Mouse (Mus musculus): ENCODE measurements around the gene Ptprm.

The Ptprm gene

DNA sequence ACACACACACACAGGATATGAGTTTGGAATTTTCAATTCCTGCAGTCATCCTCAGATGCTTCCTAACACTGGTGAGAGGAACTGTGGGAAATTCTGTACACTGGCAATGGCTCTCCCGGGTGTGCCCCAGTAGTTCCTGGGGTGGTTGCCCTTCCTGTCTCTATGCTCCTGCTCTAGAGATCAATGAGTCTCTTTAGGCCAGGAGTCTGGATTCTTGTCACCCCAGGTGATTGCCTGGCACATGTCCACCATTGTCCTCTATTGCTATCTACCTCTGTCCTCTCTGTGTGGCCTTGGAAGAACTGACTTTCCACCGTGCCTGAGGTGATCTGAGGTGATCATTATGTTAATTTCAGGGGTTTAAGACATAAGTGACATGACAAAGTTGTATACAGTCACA lies 10.8 kb downstream of the Ptprm start:
- no peak for DNase-seq (ENCODE audit: low read depth)

DNA sequence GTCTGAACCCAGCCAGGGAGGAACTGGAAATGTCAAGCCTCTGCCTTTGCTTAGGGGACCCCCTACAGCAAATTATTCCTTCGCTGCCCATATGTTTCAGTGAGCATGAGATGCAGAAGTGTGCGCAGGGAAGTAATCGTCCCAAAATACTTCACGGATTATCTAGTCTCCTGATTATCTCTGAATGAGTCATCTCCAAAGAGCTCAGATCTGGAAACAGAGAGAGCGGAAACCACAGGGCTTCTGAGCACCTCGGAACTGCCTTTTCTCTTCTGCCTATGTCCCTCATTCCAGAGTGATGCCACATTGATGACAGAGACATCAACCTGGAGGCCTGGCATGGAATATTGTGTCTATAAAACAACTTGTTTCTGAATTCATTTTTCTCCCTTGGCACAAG lies 11.3 kb downstream of the Ptprm start:
- no peak for DNase-seq (ENCODE audit: low read depth)

DNA sequence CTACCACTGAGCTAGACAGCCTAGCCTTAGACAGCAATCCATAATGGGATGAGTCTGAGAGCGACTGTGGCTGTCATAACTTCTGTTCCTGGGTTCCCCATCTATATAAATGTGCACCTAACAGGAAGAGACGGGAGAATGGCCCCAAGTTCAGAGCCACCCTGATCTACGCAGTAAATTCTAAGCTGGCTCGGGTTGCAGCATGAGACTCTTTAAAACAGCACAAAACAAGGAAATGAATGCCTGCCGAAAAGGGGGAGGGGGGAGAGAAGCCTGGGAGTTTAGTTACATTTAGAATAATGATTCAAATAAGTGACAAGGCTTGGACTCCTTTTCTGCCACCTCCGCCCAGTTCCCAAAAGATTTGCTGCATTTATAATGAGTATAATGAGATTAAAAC lies 13.9 kb downstream of the Ptprm start:
- no peak for DNase-seq (ENCODE audit: low read depth)

DNA sequence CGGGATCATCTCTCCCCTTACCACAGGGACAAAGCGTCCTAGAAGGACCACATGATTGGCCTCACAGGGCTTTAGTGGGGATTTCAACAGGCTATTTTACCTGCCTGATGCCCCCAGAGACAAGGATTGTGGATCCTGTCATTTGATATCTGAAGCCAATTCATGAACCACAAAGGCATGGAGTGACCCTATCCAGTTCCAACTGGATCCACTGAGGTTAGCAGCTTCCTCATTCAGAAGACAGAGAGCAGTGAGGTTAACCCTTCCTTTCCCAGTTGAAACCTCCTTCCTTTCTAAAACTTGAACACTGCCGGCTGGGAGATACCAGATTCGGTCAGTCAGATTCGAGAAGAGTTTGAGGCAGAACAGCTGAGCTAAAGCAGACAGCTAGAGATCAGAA lies 14.7 kb downstream of the Ptprm start:
- DNase-seq (ENCODE audit: low read depth): no peak

DNA sequence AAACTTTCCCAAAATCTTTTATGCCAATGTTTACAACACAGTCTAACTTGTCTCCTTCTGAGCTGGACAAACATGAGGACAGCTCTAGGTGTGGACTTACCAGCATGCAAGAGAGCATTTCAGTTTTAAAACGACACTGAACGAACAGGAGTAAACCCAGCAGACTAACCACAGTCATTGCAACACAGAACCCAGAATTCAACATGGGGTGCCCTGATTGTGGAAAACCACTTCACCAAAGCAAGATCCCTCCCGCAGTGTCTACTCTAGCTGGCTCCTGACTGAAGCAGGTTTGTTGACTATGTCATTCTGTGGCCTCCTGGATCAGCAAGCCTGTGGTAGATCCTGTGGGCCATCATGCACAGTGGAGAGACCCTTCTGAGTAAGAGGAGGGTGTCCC lies 19.9 kb downstream of the Ptprm start:
- DNase-seq (ENCODE audit: low read depth): no peak

DNA sequence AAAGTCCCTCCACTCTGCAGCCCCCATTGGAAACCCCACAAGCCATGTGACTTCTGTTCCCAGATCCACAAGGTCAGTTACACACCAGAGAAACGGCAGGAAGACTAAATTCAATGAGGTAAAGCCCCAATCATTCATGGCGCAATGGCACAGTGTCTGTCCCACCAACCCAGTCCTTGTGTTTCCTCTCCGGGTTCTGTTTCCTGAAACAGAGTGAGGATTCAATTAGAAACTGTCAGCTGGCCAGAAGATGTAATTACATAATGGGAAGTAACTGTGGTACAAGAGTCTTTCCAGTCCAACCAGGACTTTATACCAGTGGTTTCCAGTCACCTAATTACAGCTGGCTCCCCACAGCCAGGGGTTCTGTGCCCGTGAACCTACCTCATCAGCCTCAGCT lies 24.8 kb downstream of the Ptprm start:
- no peak for DNase-seq (ENCODE audit: low read depth)

DNA sequence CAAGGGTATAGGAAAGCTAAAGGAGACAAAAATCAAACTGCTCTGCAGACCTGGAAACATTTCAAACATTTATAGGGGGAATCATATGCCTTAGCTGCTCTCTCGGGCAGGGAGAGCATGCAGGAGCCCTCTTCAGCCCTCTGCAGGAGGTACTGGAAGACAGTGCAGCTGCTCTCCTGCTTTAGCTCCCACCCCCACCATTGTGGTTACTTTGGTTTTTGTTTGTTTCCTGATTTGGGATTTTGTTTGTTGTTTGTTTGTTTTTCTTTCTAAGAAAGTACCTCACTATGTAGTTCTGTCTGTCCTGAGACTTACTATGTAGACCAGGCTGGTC lies 29.8 kb downstream of the Ptprm start:
- DNase-seq (ENCODE audit: low read depth): no peak

DNA sequence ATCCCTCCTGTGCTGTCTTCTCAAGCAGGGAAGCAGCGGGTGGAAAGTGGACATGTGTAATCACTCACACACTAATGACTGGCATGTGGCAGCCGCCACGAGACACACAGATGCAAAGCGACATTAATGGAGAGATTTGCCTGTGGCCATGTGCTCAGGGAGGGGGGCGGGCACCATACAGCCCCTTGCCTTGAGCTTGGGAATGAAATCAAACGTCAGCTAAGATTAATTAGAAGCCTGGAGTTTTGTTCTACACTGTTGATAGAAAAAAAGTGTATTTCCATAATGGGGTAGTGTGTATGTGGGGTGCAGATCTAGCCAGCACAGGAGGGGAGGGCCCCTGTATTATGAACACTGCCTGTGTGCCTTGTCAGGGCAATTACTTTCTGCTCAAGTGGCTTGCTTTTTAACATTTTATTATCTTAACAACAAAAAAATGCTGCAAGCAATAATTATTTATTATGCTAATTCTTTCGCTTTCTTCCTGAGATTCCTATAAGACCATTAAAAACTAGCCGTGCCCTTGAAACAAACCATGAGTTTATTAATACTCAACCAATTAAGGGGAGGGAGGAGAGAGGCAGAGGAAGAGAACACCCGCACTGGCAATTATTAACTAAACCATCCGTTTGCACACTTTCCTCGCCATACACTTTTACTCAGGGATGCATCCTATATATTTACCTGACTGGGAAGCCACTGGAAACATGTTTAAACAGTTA lies 30.3 kb downstream of the Ptprm start:
- no peak for DNase-seq (ENCODE audit: low read depth)

DNA sequence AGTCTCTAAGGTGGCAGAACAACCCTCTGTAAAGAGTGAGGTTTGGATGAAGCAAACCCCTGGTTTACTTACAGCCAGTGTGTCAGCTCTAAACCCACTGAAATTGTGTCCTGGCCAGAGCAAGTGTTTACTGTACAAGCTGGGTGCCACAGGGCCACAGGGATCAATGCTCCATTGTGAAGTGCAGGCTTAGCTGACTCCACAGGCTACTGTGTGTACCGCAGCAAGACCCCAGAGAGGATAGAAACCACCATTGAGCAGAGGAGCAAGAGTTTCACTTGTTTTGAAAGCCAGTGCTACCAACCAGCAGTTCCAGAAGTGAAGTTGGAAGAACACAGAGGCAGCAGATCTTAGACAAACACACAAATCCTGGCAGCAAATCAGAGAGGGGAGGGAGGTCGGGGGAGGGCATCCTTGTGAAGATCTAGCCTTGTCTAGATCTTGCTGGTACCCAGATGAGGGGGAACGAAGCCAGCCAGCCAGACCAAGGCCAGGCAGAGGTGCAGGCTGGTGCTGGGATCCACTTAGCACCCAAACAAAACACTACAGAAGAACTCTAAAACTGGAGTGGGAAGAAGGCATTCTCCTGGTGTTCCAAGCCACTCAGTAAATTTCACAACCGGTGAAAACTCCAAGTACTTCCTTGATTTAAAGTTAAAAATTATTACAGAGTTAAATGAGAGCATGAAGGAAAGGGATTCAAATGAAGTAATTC lies 39.6 kb downstream of the Ptprm start:
- DNase-seq (ENCODE audit: low read depth): no peak

DNA sequence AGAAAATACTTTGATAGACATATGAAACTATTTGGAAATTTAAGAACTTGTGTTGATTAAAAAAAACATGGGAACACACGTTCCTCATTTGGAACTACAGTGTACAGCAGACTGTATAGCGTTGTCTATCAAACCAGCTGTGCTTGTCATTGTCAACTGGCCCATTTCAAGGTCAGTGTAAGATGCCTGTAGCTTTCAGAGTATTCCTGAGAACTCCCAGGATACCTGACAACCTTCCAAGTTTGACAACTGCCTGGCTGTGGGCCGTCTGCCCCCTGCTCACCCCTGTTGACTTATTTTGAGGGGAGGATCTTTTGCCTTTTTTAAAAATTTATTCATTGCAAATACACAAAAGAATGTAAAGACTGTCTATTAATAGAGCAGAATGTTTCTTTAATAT lies 45.8 kb downstream of the Ptprm start:
- DNase-seq (ENCODE audit: low read depth): no peak

DNA sequence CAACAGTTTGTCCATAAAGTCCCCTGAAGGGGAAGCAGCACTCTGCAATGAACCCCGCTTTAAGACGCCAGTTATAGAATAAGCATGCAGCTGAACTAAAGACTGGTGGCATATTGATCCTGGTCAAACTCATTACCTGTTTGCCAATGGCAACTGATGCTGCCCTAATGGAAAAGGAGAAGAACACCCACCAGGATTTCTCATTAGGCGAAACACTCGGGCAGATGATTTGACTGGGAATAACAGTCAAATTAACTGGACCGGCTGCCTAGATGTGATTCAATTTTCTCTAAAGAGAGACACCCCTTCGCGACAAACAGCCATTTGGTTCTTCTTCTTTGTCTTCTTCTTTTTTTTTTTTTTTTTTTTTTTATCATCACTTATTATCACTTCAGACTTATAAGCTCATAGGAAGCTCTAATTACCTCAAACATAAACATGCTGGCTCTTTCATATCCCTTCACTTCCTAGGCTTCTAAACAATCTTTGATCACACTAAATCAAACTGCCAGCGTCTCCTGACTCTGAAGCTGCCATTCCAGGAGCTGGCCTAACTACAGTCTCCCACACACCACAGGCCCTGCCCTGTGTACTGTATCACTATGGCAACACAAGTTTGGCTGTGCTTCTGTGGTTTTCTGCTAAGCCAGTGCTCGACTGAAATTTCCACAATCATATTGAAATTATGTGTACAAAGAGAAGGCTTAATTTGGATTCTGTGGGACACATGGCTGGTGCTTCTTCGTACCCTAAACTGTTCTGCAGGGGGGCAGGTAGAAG lies 48.0 kb downstream of the Ptprm start:
- no peak for DNase-seq (ENCODE audit: low read depth)

DNA sequence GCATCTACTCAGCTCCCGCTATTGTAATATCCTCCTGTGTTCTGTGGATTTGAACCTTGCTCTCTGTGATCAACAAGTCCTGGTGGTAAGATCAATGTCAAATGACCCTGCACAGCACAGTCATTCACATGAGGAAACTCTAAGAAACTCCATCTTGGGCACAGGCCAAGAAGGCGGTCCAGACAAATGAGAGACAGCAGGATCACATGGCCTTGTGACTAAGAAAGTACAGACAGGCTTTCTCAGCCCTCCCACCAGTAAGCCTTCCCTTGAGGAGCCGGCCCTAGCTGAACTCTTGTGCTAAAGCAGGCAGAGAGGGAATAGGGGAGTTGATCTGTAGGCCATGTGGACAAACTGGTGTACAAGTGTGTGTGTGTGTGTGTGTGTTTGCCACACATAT lies 49.4 kb downstream of the Ptprm start:
- no peak for DNase-seq (ENCODE audit: low read depth)

DNA sequence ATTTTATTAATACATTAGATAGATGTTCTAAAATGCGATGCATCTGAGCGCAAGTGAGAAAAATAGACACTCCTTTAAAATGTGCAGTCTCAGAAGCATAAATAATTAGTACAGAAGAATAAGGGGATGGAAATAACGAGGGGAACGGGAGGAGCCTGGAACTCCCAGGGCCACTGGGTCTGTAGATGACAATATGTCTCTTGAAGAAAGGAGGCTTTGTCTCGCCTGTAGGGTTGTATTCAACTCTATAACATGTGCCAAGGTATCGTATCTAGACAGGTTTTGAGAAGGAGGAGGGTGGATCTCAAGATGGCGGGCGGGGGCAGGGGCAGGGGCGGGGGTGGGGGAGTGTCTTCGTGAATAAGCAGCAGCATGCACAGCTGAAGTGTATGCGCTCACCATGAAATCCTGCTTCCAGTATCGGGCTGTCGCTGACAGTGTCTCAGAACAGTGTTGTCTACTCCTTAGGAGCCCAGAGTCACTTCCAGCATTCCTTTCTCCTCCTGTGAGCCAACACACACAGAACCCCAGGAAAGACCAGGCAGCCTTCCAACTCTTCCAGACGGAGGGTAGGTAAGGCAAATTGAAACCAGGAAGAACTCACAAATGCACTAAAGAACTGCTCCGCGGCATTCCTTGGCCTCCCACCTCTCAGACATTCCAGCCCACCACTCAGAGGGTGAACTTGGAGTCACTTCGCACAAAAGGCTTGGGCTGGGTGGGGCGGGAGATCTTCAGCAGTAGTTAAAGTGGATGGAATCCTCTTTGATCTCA lies 50.7 kb downstream of the Ptprm start:
- DNase-seq (ENCODE audit: low read depth): no peak

DNA sequence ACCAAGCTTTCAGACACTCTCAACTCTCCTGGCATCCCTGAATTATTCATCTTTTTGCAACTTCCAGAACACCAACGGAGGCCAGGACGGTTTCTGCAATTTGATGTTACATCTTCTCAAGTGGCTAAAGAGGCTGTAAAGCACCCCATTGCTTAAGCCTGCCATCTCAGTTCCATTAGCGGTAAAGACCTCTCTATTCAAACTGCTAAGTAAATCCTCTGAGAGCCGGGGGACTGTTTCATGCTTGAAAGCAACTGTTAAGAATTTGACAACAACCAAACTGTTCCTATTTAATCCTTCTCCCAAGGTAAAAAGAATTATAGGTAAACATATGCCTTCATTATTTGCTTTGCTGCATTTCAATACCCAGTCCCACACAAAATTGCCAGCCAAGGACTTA lies 51.7 kb downstream of the Ptprm start:
- DNase-seq (ENCODE audit: low read depth): no peak

DNA sequence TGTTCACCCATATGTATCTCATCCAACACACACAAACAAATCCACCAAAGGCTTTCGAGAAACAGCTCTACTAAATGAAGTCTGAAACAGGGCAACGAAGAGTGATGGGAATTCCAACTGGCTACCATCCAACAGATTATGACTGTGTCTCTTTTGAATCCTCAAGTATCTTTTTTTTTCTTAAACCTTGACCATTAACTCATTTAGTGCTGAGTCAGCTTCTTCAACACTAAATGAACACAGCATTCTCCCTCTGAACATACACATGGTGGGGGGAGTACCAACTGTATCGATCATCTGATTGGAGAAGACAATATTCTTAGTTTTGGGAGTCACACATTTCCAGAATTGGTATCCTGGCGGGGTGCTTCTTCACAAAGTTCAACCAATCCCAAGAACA lies 52.2 kb downstream of the Ptprm start:
- DNase-seq (ENCODE audit: low read depth): no peak

DNA sequence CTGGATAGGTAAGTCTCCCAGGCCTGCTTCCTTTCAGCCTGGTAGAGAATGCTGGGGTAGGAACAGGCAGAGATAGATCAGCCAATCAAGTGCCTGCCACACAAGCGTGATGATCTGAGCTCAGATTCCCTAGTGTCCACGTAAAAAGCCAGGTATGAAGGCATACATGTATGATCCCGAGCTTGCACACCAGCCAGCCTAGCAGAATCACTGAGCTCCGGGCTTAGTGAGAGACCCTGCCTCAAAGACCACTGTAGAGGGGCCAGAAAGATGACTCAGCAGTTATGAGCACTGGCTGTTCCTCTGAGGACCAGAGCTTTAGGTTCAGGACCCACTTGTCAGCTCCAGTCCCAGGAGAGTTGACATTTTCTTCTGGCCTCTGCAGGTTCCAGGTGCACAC lies 52.9 kb downstream of the Ptprm start:
- no peak for DNase-seq (ENCODE audit: low read depth)

DNA sequence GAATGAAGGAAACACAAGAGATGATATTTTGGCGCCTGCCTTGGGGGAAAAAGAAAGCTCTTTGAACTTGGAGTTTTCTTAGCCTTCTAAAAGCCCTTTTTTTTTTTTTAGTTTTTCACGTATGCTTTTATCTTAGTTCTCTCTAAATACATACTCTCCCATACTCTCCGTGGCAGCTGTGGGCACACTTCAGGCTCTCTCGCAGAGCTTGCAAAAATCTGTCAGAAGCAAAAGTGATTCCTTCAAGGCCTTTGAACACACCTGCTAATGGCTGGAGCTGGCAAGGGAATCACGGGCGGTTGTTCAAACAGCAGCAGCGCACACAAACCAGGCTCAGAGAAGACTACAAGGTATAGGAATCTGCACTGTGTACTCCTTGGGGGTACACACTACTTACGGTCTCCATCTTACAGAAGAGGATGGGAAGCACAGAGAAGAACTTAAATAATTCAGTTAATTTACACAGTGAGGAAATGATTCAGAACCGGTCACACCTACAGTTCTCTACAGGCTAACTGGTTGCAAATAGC lies 55.9 kb downstream of the Ptprm start:
- no peak for DNase-seq (ENCODE audit: low read depth)

DNA sequence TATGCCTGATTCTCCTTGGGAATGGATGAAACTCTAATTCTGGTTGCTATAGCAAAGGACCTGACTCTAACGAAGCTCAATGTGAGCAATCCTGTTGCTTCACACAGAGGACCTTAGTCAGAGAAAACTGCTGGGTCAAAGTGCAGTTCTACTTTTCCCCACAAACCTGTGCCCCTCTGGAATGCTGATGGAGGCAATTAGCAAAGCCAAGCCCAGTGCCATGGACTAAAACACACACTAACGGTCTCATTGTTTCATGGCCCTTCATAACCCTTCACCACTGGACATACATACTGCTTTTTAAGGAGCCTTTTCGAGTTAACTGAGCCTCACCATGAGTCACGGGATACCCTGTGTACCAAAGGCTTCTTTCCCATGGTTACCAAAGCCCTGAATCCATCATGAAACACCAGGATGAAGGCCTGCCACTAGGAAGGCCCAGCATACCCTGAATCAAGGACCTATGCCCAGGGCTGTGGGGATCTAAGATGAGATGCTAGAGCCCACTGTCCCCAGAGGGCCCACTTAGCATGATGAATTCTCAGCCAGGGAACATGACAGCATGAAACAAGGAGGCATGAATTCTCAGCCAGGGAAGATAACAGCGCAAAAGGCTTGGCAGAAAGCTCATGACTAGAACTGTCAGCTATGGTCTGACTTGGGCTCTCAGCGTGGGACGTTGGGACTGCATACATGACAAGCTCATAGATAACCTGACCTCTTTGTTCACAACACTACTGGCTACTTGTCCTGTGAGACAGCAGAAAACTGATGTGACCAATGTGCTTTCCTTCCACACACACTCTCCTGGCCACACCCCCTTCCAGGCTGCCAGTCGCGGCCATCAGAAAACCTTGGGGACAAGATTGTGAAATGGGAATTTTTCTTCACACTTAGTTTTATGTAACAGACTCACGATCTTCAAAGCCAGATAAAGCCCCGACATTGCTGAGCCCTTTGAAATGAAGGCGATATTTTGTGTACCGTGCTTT lies 57.4 kb downstream of the Ptprm start:
- no peak for DNase-seq (ENCODE audit: low read depth)

DNA sequence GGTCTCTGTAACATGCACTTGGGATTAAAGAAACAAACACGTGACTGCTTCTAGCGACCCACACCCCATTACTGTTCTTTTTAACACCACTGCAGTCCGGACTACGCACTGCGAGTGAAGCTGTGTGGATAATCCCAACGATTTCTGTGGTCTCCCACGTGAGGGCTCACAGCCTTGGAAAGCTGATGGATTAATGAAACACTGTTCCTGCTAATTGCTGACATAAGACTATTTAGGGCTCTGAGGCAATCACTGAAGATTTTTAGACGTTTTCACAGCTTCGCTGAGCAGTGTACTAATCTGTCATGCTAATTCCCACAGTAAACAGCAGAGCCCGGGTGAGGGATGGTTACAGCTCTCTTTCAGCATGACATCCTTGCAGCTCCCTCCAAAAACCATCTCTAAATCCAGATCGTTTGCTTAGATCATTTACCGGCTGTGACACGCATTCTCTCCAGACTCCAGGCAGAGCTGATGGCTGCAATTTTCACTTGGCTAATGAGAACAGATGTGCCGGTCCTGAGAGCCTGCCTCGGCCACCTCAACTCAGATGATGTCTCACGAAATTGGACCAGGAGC lies 63.5 kb downstream of the Ptprm start:
- no peak for DNase-seq (ENCODE audit: low read depth)

DNA sequence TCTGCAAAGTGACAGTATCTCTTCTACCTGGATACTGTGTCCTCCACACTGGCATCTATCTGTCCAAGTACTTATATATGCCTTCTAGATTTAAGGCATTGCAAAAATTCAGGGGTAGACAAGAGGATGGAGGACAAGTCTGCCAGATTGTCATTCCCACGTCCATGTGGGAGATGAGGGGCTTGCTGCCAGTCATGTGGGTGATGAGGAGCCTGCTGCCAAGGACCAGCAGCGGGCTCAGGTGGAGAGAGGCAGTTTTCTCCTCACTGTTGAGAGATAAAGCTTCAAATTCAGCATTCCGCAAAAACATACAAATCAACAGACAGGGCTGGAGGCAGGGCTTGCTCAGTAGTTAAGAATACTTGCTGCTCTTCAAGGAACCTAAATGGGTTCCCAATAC lies 66.8 kb downstream of the Ptprm start:
- DNase-seq (ENCODE audit: low read depth): no peak

All from 416B (cell line).